Mouse (Mus musculus) adrenal gland (tissue): Measurements from ENCODE around the gene Sh3gl2.

Experiments used
- intact Hi-C: fragments of 180-260 bp; cut with DNase I; formaldehyde crosslinking; loops from one replicate; pipeline ENCODE4 v1.15.1; 2025

Sh3gl2 gene

GRCm38 (mm10) chr4:85404424-85405194, 199.7 kb downstream of the Sh3gl2 start:
- intact Hi-C loops = loop anchor here (5.0 kb wide), 1 partner anchor 413 kb away; no protein-coding TSS in a partner anchor

- intact Hi-C loops = no loop called here
Observed at GRCm38 (mm10) chr4:85405276-85405675, 200.3 kb downstream of the Sh3gl2 start.

DNA sequence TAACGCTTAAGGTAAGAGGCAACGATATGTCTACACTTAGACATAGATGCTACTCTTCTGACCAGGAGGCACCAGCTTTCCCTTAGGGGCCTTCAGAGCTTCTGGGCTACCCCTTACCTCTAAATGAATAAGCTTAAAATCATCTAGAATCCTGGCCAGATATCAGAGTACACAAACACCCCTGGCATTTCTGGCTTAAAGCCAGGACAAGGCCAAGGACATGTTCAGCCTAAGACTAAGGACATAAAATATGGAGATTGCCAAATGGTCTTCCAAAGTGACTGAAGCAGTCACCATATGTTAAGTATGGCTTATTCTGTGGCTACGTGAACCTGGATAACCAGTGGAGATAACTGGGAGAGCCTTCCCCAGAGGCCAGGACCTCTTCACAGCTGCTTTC, 211.5 kb downstream of the Sh3gl2 start:
- intact Hi-C loops = no loop called here

GRCm38 (mm10) chr4:85420429-85420828, 215.5 kb downstream of the Sh3gl2 start:
- intact Hi-C loops = no loop called here

GRCm38 (mm10) chr4:85426211-85426610, 221.3 kb downstream of the Sh3gl2 start:
- intact Hi-C loops = no loop called here

GRCm38 (mm10) chr4:85432786-85433185, 227.9 kb downstream of the Sh3gl2 start:
- intact Hi-C loops = no loop called here

- intact Hi-C loops = no loop called here
Observed at GRCm38 (mm10) chr4:85434734-85435133, 229.8 kb downstream of the Sh3gl2 start.

GRCm38 (mm10) chr4:85438813-85439212, 233.9 kb downstream of the Sh3gl2 start:
- intact Hi-C loops = no loop called here

- intact Hi-C loops = no loop called here
Observed at GRCm38 (mm10) chr4:85483586-85483985, 278.7 kb downstream of the Sh3gl2 start.

GRCm38 (mm10) chr4:85486316-85486946, 281.5 kb downstream of the Sh3gl2 start:
- intact Hi-C loops = no loop called here

- intact Hi-C loops = no loop called here
Observed at GRCm38 (mm10) chr4:85505718-85506117, 300.8 kb downstream of the Sh3gl2 start.

DNA sequence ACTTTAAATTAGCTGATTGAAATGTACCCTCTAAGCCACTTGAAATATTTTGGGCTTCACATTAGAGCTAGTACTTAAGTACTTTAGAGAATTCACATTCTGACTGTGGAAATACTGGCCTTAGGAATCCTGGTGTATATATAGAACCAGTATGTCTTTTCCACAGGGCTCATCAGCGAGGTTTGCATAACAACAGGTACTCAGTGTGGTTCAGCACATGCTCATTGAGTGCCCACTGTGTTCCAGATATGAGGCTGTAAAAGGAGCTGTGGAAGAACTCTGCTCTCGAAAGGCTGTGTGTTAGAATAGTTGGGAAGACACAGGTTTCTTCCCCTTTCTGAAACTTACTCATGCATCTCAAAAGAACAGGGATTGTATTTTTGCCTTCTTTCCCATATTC, 302.1 kb downstream of the Sh3gl2 start:
- intact Hi-C loops = no loop called here

DNA sequence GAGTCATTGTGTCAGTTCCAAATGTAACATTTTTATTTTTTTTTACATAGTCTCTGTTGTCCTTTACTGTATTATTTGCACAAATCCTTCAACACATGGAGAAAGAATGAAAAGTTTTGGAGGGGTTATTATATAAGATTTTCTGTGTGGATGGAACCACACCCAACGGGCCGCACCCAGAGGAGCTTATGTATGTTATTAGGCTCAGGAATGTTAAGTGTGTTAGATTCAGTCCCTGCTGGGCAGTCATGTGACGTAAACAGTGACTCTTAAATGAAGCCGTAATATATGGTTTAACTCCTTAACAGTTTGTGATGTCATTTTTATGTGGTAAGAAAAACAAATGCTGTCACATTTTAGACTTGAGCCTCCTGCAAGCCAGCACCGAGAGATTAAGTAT, 302.6 kb downstream of the Sh3gl2 start:
- intact Hi-C loops = no loop called here

DNA sequence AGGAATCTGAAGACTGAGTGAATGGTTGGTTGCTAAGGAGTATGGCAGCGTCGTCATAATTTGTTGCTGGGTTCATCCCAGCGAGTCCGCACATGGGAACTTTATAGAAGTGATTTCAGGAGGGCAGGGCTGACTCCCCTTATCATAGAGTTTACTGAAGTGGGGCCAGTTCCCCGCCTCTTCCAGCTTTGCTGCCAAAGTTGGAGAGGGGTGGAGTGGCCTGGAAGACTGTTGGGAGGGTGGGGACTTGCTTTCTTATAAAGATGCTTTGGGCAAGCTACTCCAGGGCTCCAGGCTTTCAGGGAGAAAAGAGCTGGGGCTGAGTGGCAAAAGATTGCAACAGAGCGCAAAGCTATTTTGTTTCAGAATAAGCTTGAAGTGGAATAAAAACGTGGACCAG, 308.4 kb downstream of the Sh3gl2 start:
- intact Hi-C loops = no loop called here

- intact Hi-C loops = no loop called here
Observed at GRCm38 (mm10) chr4:85513792-85514191, 308.9 kb downstream of the Sh3gl2 start, which contains the start of gene Adamtsl1. Adamtsl1 (plus strand) TSS chr4:85514172.

GRCm38 (mm10) chr4:85514205-85514681, 309.3 kb downstream of the Sh3gl2 start:
- intact Hi-C loops = no loop called here

GRCm38 (mm10) chr4:85526966-85527566, 322.1 kb downstream of the Sh3gl2 start:
- intact Hi-C loops = no loop called here

GRCm38 (mm10) chr4:85529852-85530251, 324.9 kb downstream of the Sh3gl2 start:
- intact Hi-C loops = no loop called here

DNA sequence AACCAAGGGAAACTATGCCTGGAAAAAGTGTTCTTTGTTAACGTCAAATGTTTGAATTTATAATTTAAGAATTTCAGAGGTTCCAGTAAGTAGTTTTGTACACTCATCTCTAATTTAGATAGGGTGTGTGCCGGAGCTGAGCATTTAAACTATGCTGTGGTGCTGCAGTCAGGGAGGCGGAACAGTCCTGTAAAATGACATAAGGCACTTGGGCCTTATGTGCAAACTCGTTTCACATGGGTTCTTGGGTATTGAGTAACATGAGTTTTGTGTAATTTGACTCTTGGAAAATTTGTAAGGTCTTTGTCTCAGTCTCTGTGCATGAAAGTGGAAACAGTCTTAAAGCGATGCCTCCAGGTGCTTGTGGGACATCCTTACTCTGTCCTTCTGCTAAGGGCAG, 334.8 kb downstream of the Sh3gl2 start:
- intact Hi-C loops = no loop called here

DNA sequence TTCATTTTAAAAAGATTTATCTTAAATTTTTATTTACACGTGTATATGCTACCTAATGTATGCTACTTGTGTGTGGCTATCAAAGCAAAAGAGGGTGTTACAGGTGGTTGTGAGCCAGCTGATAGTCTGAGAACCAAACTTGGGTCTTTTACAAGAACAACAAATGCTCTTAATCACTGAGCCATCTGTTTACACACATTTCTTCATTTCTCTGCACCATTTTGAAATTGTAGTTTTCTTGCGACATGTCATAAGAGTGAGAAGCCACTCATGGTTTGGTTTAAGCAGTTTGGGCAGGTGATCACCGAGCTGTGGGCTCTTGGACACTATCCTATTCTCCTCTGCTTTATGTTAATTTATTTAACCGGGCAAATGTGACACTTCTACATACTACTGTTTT, 338.3 kb downstream of the Sh3gl2 start:
- intact Hi-C loops = no loop called here

- intact Hi-C loops = no loop called here
Observed at GRCm38 (mm10) chr4:85554696-85555095, 349.8 kb downstream of the Sh3gl2 start.

DNA sequence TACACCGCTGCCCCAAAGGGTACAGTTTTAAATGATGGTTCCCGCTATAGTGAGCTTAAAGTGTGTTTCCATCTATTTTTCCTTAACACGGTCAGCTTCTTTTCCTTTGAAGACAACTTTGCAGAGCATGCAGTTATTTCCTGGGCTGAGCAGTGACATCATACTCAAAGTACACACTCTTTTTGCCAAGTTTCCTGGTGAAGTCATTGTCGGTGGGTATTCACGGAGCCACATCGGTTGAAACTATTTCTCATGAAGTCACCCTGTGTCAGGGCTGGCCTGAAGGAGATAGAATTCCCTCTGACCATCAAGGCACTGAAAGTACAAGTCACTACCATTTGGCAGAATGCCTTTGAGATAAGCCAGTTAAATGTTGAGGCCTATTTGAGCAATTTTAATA, 354.8 kb downstream of the Sh3gl2 start:
- intact Hi-C loops = no loop called here
